Mouse (Mus musculus) heart, embryonic 15.5 days (tissue): Measurements from ENCODE around the gene Klk1. TPM values are rescaled to one million over a fixed set of nuclear protein-coding genes. Genes with fewer than 3 reads are reported as not detected.

Source experiments
- ATAC-seq: fragments of 200-750 bp; cut with Nextera tagmentation; replicated peaks from 2 replicates; pipeline ENCODE4 v1.8.0; 2017; ENCODE audit warnings: low read depth, moderate TSS enrichment; ENCODE audit not compliant: insufficient number of reproducible peaks, insufficient read depth, low FRiP score
- H3K27ac ChIP-seq: fragments of 300-500 bp; sonication (generic); 2 replicates; pipeline ENCODE4 v1.5.1; 2015; ENCODE audit warnings: mild to moderate bottlenecking, inconsistent platforms
- H3K27me3 ChIP-seq: fragments of 300-500 bp; sonication (generic); 2 replicates; pipeline ENCODE4 v1.6.1; 2015; ENCODE audit warnings: inconsistent platforms
- H3K36me3 ChIP-seq: fragments of 300-500 bp; sonication (generic); 2 replicates; pipeline ENCODE4 v1.6.1; 2015; ENCODE audit warnings: mild to moderate bottlenecking, inconsistent platforms
- H3K4me1 ChIP-seq: fragments of 300-500 bp; sonication (generic); replicated peaks from 2 replicates; pipeline ENCODE4 v1.6.1; 2015; ENCODE audit warnings: inconsistent platforms
- H3K4me2 ChIP-seq: fragments of 300-500 bp; sonication (generic); 2 replicates; pipeline ENCODE4 v1.6.1; 2015; ENCODE audit warnings: inconsistent platforms, mild to moderate bottlenecking, moderate library complexity
- H3K4me3 ChIP-seq: fragments of 300-500 bp; sonication (generic); 2 replicates; pipeline ENCODE4 v1.5.1; 2015; ENCODE audit warnings: mild to moderate bottlenecking, inconsistent platforms
- H3K9ac ChIP-seq: fragments of 300-500 bp; sonication (generic); 2 replicates; pipeline ENCODE4 v1.6.1; 2015; ENCODE audit warnings: mild to moderate bottlenecking, inconsistent platforms
- H3K9me3 ChIP-seq: fragments of 300-500 bp; sonication (generic); replicated peaks from 2 replicates; pipeline ENCODE4 v1.6.1; 2016; ENCODE audit warnings: inconsistent platforms
- WGBS: fragments of 180-500 bp; shearing (Covaris S2); methylation state at CpG from one replicate; pipeline ENCODE4 v1.1.7; 2015; ENCODE audit warnings: mixed read lengths; 5-methylcytosine and 5-hydroxymethylcytosine counted together
- polyA plus RNA-seq: library from polyadenylated mRNA; unstranded; fragments of >200 nt; fragmentation: Nextera tagmentation; extraction: Ambion mirVana; gene quantifications from 2 replicates; pipeline ENCODE4 v1.2.1, GENCODE M21; 2015

The Klk1 gene
- polyA plus RNA-seq, 1 experiment from 2014 or later, result 0.13 TPM

- H3K4me2 ChIP-seq, result no peak overlapping the region
- H3K36me3 ChIP-seq, result no peaks in the 10 kb centered on the region
- H3K4me3 ChIP-seq, result no peak overlapping the region
- H3K9me3 ChIP-seq, result no peaks in the 10 kb centered on the region
- H3K27ac ChIP-seq, result no peak overlapping the region
- no peaks in the 10 kb centered on the region for H3K4me1 ChIP-seq
- ATAC-seq, result no peak
- WGBS, result 63% methylated on average over 10 of the region's 10 CpGs
- H3K9ac ChIP-seq, result no peak overlapping the region
- H3K27me3 ChIP-seq, result peaks cover 19% of the 10 kb centered on the region
Measured at GRCm38 (mm10) chr7:44276461-44277249, 51.5 kb downstream of the Klk1 start.

- no peak overlapping the region for H3K9ac ChIP-seq
- H3K27ac ChIP-seq, result no peak overlapping the region
- H3K4me1 ChIP-seq, result no peaks in the 10 kb centered on the region
- no peak for ATAC-seq
- no peak overlapping the region for H3K4me2 ChIP-seq
- WGBS, result 46% methylated on average over 2 of the region's 2 CpGs
- no peak overlapping the region for H3K4me3 ChIP-seq
- no peaks in the 10 kb centered on the region for H3K36me3 ChIP-seq
- H3K9me3 ChIP-seq, result no peaks in the 10 kb centered on the region
- peaks cover 21% of the 10 kb centered on the region for H3K27me3 ChIP-seq
Measured at GRCm38 (mm10) chr7:44277250-44277622, 52.1 kb downstream of the Klk1 start.

Other genes with a start within 250 kb of the Klk1 start
- gene Klk1b9, start 249.3 kb upstream of the Klk1 start, polyA plus RNA-seq, result not detected in 2 replicates
- not detected in 2 replicates for gene Klk1b11, start 229.5 kb upstream of the Klk1 start, polyA plus RNA-seq
- not detected in 2 replicates for gene Klk1b26, start 213.2 kb upstream of the Klk1 start, polyA plus RNA-seq
- gene Klk1b27, start 173.1 kb upstream of the Klk1 start, polyA plus RNA-seq, result not detected in 2 replicates
- gene Klk1b21, start 123.0 kb upstream of the Klk1 start, polyA plus RNA-seq, result not detected in 2 replicates
- gene Klk1b22, start 112.7 kb upstream of the Klk1 start, polyA plus RNA-seq, result not detected in 2 replicates
- not detected in 2 replicates for gene Klk1b16, start 88.6 kb upstream of the Klk1 start, polyA plus RNA-seq
- not detected in 2 replicates for gene Klk1b24, start 37.1 kb upstream of the Klk1 start, polyA plus RNA-seq
- not detected in 2 replicates for gene Klk1b3, start 27.2 kb upstream of the Klk1 start, polyA plus RNA-seq
- gene Klk1b4, start 17.9 kb upstream of the Klk1 start, polyA plus RNA-seq, result not detected in 2 replicates
- gene Klk1b5, start 9.4 kb upstream of the Klk1 start, polyA plus RNA-seq, result not detected in 2 replicates
- gene Gm36864, start 10.8 kb downstream of the Klk1 start, polyA plus RNA-seq, result 0.09 TPM in 1 of 2 replicates, not detected in the other
- gene 1700028J19Rik, start 21.3 kb downstream of the Klk1 start, polyA plus RNA-seq, result 0.62 and 1.1 TPM in 2 replicates
- gene 2410002F23Rik, start 21.4 kb downstream of the Klk1 start, polyA plus RNA-seq, result 59.5 and 86.8 TPM in 2 replicates
- not detected in 2 replicates for gene Acp4, start 32.0 kb downstream of the Klk1 start, polyA plus RNA-seq
- gene Gm15517, start 36.1 kb downstream of the Klk1 start, polyA plus RNA-seq, result not detected in 2 replicates
- gene Clec11a, start 81.5 kb downstream of the Klk1 start, polyA plus RNA-seq, result 1.0 and 2.5 TPM in 2 replicates
- gene Shank1, start 84.9 kb downstream of the Klk1 start, polyA plus RNA-seq, result 0.58 and 0.74 TPM in 2 replicates
- gene Syt3, start 158.7 kb downstream of the Klk1 start, polyA plus RNA-seq, result 0.71 and 0.82 TPM in 2 replicates
- gene 1700008O03Rik, start 160.5 kb downstream of the Klk1 start, polyA plus RNA-seq, result 0.13 and 0.47 TPM in 2 replicates
- gene Lrrc4b, start 203.7 kb downstream of the Klk1 start, polyA plus RNA-seq, result 1.8 TPM in 2 replicates
- gene Aspdh, start 240.0 kb downstream of the Klk1 start, polyA plus RNA-seq, result 0.43 and 0.74 TPM in 2 replicates
- gene Josd2, start 242.6 kb downstream of the Klk1 start, polyA plus RNA-seq, result 134 and 146 TPM in 2 replicates